Mouse (Mus musculus) heart, embryonic 13.5 days (tissue): ENCODE data around the gene Cntn5. TPM values are rescaled to one million over a fixed set of nuclear protein-coding genes. Genes with fewer than 3 reads are reported as not detected.
A peak's percentile ranks its signal among the peaks of the same experiment; 100 is the strongest.

ENCODE experiments used
- ATAC-seq: fragments of 200-750 bp; cut with Nextera tagmentation; 2 replicates; pipeline ENCODE4 v1.8.0; 2017; ENCODE audit warnings: moderate TSS enrichment; ENCODE audit not compliant: insufficient number of reproducible peaks, low FRiP score, low TSS enrichment; ENCODE audit errors: extremely low read depth
- H3K27ac ChIP-seq: fragments of 300-500 bp; sonication (generic); replicated peaks from 2 replicates; pipeline ENCODE4 v1.5.1; 2015; ENCODE audit warnings: moderate library complexity, mild to moderate bottlenecking, inconsistent platforms
- H3K27me3 ChIP-seq: fragments of 300-500 bp; sonication (generic); replicated peaks from 2 replicates; pipeline ENCODE4 v1.6.1; 2015; ENCODE audit warnings: mild to moderate bottlenecking, inconsistent platforms
- H3K36me3 ChIP-seq: fragments of 300-500 bp; sonication (generic); 2 replicates; pipeline ENCODE4 v1.6.1; 2015; ENCODE audit warnings: mild to moderate bottlenecking, inconsistent platforms
- H3K4me1 ChIP-seq: fragments of 300-500 bp; sonication (generic); 2 replicates; pipeline ENCODE4 v1.6.1; 2015; ENCODE audit warnings: inconsistent platforms
- H3K4me2 ChIP-seq: fragments of 300-500 bp; sonication (generic); 2 replicates; pipeline ENCODE4 v1.6.1; 2015; ENCODE audit warnings: inconsistent platforms, mild to moderate bottlenecking, moderate library complexity
- H3K4me3 ChIP-seq: fragments of 300-500 bp; sonication (generic); 2 replicates; pipeline ENCODE4 v1.5.1; 2015; ENCODE audit warnings: moderate library complexity, mild to moderate bottlenecking, inconsistent platforms
- H3K9ac ChIP-seq: fragments of 300-500 bp; sonication (generic); 2 replicates; pipeline ENCODE4 v1.6.1; 2015; ENCODE audit warnings: inconsistent platforms, mild to moderate bottlenecking, moderate library complexity
- H3K9me3 ChIP-seq: fragments of 300-500 bp; sonication (generic); 2 replicates; pipeline ENCODE4 v1.6.1; 2016; ENCODE audit warnings: inconsistent platforms
- WGBS: fragments of 180-500 bp; shearing (Covaris S2); methylation state at CpG from one replicate; pipeline ENCODE4 v1.1.7; 2015; ENCODE audit warnings: mixed read lengths; 5-methylcytosine and 5-hydroxymethylcytosine counted together
- polyA plus RNA-seq: library from polyadenylated mRNA; unstranded; fragments of >200 nt; fragmentation: Nextera tagmentation; extraction: Ambion mirVana; gene quantifications from 2 replicates; pipeline ENCODE4 v1.2.1, GENCODE M21; 2015

The Cntn5 gene
- 0.13 TPM in 1 of 2 replicates, not detected in the other for polyA plus RNA-seq

GRCm38 (mm10) chr9:10904616-10905363 lies at the start of gene Cntn5:
Gene Cntn5 (minus strand): TSS chr9:10904775.
- ATAC-seq, result no peak
- peak within 1 kb of the TSS; percentile 35 for H3K4me3 ChIP-seq
- peaks cover 21% of the 10 kb centered on the region for H3K27me3 ChIP-seq
- H3K4me2 ChIP-seq, result peak within 1 kb of the TSS; percentile 61
- WGBS, result 3% methylated on average over 28 of the region's 28 CpGs
- no peaks in the 10 kb centered on the region for H3K4me1 ChIP-seq
- no peak within 1 kb of the TSS for H3K9ac ChIP-seq
- H3K36me3 ChIP-seq, result no peaks in the 10 kb centered on the region
- H3K27ac ChIP-seq, result no peak within 1 kb of the TSS
- H3K9me3 ChIP-seq, result no peaks in the 10 kb centered on the region

- H3K9me3 ChIP-seq, result no peaks in the 10 kb centered on the region
- no peak overlapping the region for H3K27ac ChIP-seq
These were observed 45.9 kb upstream of the Cntn5 start for GRCm38 (mm10) chr9:10950470-10950869.

GRCm38 (mm10) chr9:10909573-10909972 lies 5.0 kb upstream of the Cntn5 start:
- Histone ChIP-seq H3K4me1 (no peaks in the 10 kb centered on the region), H3K9me3 (no peaks in the 10 kb centered on the region), H3K27ac (no peak overlapping the region), H3K4me3 (no peak overlapping the region), H3K36me3 (no peaks in the 10 kb centered on the region), H3K9ac (no peak overlapping the region), H3K27me3 (peaks cover 11% of the 10 kb centered on the region), H3K4me2 (no peak overlapping the region)
- 28% methylated on average over 5 of the region's 5 CpGs for WGBS
- no peak for ATAC-seq

More at GRCm38 (mm10) chr9:10950470-10950869, 45.9 kb upstream of the Cntn5 start:
- Histone ChIP-seq H3K27me3 (no peaks in the 10 kb centered on the region), H3K4me3 (no peak overlapping the region), H3K4me1 (no peaks in the 10 kb centered on the region), H3K36me3 (no peaks in the 10 kb centered on the region), H3K9ac (no peak overlapping the region), H3K4me2 (no peak overlapping the region)
- no peak for ATAC-seq

- 68% methylated on average over 9 of the region's 9 CpGs for WGBS
- no peak overlapping the region for H3K9ac ChIP-seq
- no peak overlapping the region for H3K27ac ChIP-seq
- peaks cover 21% of the 10 kb centered on the region for H3K27me3 ChIP-seq
- no peak for ATAC-seq
- no peaks in the 10 kb centered on the region for H3K4me1 ChIP-seq
- no peaks in the 10 kb centered on the region for H3K9me3 ChIP-seq
- no peak overlapping the region for H3K4me2 ChIP-seq
- H3K4me3 ChIP-seq, result no peak overlapping the region
- no peaks in the 10 kb centered on the region for H3K36me3 ChIP-seq
These were observed 1.1 kb upstream of the Cntn5 start for GRCm38 (mm10) chr9:10905696-10906095.

- Histone ChIP-seq H3K4me3 (no peak overlapping the region), H3K9me3 (no peaks in the 10 kb centered on the region), H3K27me3 (no peaks in the 10 kb centered on the region), H3K9ac (no peak overlapping the region), H3K4me2 (no peak overlapping the region), H3K36me3 (no peaks in the 10 kb centered on the region), H3K27ac (no peak overlapping the region), H3K4me1 (no peaks in the 10 kb centered on the region)
- WGBS, result 42% methylated on average over 1 of the region's 1 CpGs
- no peak for ATAC-seq
These were observed 24.8 kb downstream of the Cntn5 start for GRCm38 (mm10) chr9:10879758-10880157.

GRCm38 (mm10) chr9:10873881-10874280 lies 30.7 kb downstream of the Cntn5 start:
- no peak for ATAC-seq
- H3K27me3 ChIP-seq, result no peaks in the 10 kb centered on the region
- WGBS, result 63% methylated on average over 3 of the region's 3 CpGs

GRCm38 (mm10) chr9:10856204-10856892 lies 48.2 kb downstream of the Cntn5 start:
- Histone ChIP-seq H3K9me3 (no peaks in the 10 kb centered on the region), H3K27ac (no peak overlapping the region), H3K4me3 (no peak overlapping the region), H3K9ac (no peak overlapping the region), H3K4me1 (no peaks in the 10 kb centered on the region), H3K36me3 (no peaks in the 10 kb centered on the region), H3K4me2 (no peak overlapping the region), H3K27me3 (no peaks in the 10 kb centered on the region)
- ATAC-seq, result no peak
- 82% methylated on average over 3 of the region's 3 CpGs for WGBS

More at GRCm38 (mm10) chr9:10873881-10874280, 30.7 kb downstream of the Cntn5 start:
- H3K9me3 ChIP-seq, result no peaks in the 10 kb centered on the region
- no peaks in the 10 kb centered on the region for H3K36me3 ChIP-seq
- H3K9ac ChIP-seq, result no peak overlapping the region
- no peak overlapping the region for H3K4me3 ChIP-seq
- no peaks in the 10 kb centered on the region for H3K4me1 ChIP-seq
- H3K4me2 ChIP-seq, result no peak overlapping the region
- H3K27ac ChIP-seq, result no peak overlapping the region

GRCm38 (mm10) chr9:10816711-10817110 lies 87.9 kb downstream of the Cntn5 start:
- no peak for ATAC-seq
- no peaks in the 10 kb centered on the region for H3K27me3 ChIP-seq
- H3K4me3 ChIP-seq, result no peak overlapping the region
- H3K27ac ChIP-seq, result no peak overlapping the region
- H3K4me1 ChIP-seq, result no peaks in the 10 kb centered on the region
- no peak overlapping the region for H3K9ac ChIP-seq
- 66% methylated on average over 1 of the region's 1 CpGs for WGBS
- no peak overlapping the region for H3K4me2 ChIP-seq
- no peaks in the 10 kb centered on the region for H3K9me3 ChIP-seq
- no peaks in the 10 kb centered on the region for H3K36me3 ChIP-seq

- no peaks in the 10 kb centered on the region for H3K27me3 ChIP-seq
These were observed 107.4 kb downstream of the Cntn5 start for GRCm38 (mm10) chr9:10797158-10797557.

GRCm38 (mm10) chr9:10795102-10795501 lies 109.5 kb downstream of the Cntn5 start:
- Histone ChIP-seq H3K4me2 (no peak overlapping the region), H3K9ac (no peak overlapping the region), H3K4me1 (no peaks in the 10 kb centered on the region), H3K4me3 (no peak overlapping the region), H3K27me3 (no peaks in the 10 kb centered on the region), H3K36me3 (no peaks in the 10 kb centered on the region), H3K27ac (no peak overlapping the region), H3K9me3 (no peaks in the 10 kb centered on the region)
- ATAC-seq, result no peak
- 51% methylated on average over 2 of the region's 2 CpGs for WGBS

More at GRCm38 (mm10) chr9:10797158-10797557, 107.4 kb downstream of the Cntn5 start:
- H3K36me3 ChIP-seq, result no peaks in the 10 kb centered on the region
- 69% methylated on average over 1 of the region's 1 CpGs for WGBS
- no peak overlapping the region for H3K4me2 ChIP-seq
- no peak overlapping the region for H3K9ac ChIP-seq
- no peak for ATAC-seq
- H3K4me1 ChIP-seq, result no peaks in the 10 kb centered on the region
- no peaks in the 10 kb centered on the region for H3K9me3 ChIP-seq
- no peak overlapping the region for H3K27ac ChIP-seq
- no peak overlapping the region for H3K4me3 ChIP-seq

- no peaks in the 10 kb centered on the region for H3K27me3 ChIP-seq
- no peak overlapping the region for H3K4me2 ChIP-seq
- no peak overlapping the region for H3K27ac ChIP-seq
- H3K36me3 ChIP-seq, result no peaks in the 10 kb centered on the region
- no peaks in the 10 kb centered on the region for H3K9me3 ChIP-seq
- no peaks in the 10 kb centered on the region for H3K4me1 ChIP-seq
- no peak overlapping the region for H3K9ac ChIP-seq
- no peak for ATAC-seq
- 70% methylated on average over 2 of the region's 2 CpGs for WGBS
- H3K4me3 ChIP-seq, result no peak overlapping the region
These were observed 172.7 kb downstream of the Cntn5 start for GRCm38 (mm10) chr9:10731878-10732277.
